Mouse (Mus musculus) neural tube, embryonic 11.5 days (tissue): ENCODE measurements around the gene Fat1. TPM values are rescaled to one million over a fixed set of nuclear protein-coding genes. Genes with fewer than 3 reads are reported as not detected.

Experiments
- ATAC-seq: fragments of 200-750 bp; cut with Nextera tagmentation; 2 replicates; pipeline ENCODE4 v1.8.0; 2017; ENCODE audit warnings: moderate number of reproducible peaks, mild to moderate bottlenecking, moderate TSS enrichment, moderate library complexity; ENCODE audit not compliant: insufficient read depth, low FRiP score, low TSS enrichment
- DNase-seq: peaks from one replicate; pipeline ENCODE4 v3.0.0-alpha.2; 2015; ENCODE audit warnings: low spot score
- H3K27ac ChIP-seq: fragments of 300-500 bp; sonication (generic); 2 replicates; pipeline ENCODE4 v1.5.1; 2014; ENCODE audit warnings: low read depth, mild to moderate bottlenecking, low read length
- H3K27me3 ChIP-seq: fragments of 300-500 bp; sonication (generic); 2 replicates; pipeline ENCODE4 v1.6.1; 2014; ENCODE audit warnings: mild to moderate bottlenecking, low read length, mixed read lengths; ENCODE audit not compliant: control insufficient read depth, insufficient read depth
- H3K36me3 ChIP-seq: fragments of 300-500 bp; sonication (generic); 2 replicates; pipeline ENCODE4 v1.6.1; 2014; ENCODE audit warnings: mild to moderate bottlenecking, low read length, moderate library complexity, mixed read lengths; ENCODE audit not compliant: control insufficient read depth, insufficient read depth
- H3K4me1 ChIP-seq: fragments of 300-500 bp; sonication (generic); 2 replicates; pipeline ENCODE4 v1.6.1; 2014; ENCODE audit warnings: low read length, mixed read lengths; ENCODE audit not compliant: control insufficient read depth, insufficient read depth
- H3K4me2 ChIP-seq: fragments of 300-500 bp; sonication (generic); 2 replicates; pipeline ENCODE4 v1.6.1; 2014; ENCODE audit warnings: low read depth, mild to moderate bottlenecking, moderate library complexity
- H3K4me3 ChIP-seq: fragments of 300-500 bp; sonication (generic); 2 replicates; pipeline ENCODE4 v1.5.1; 2014; ENCODE audit warnings: low read depth, low read length
- H3K9ac ChIP-seq: fragments of 300-500 bp; sonication (generic); 2 replicates; pipeline ENCODE4 v1.6.1; 2014; ENCODE audit warnings: mild to moderate bottlenecking, low read length
- H3K9me3 ChIP-seq: fragments of 300-500 bp; sonication (generic); 2 replicates; pipeline ENCODE4 v1.6.1; 2016; ENCODE audit warnings: low read length; ENCODE audit not compliant: control insufficient read depth
- WGBS: fragments of 180-500 bp; shearing (Covaris S2); extraction: QIAGEN DNeasy Blood & Tissue Kit; methylation state at CpG from one replicate; pipeline ENCODE4 v1.1.7; 2014; 5-methylcytosine and 5-hydroxymethylcytosine counted together
- polyA plus RNA-seq: library from polyadenylated mRNA; unstranded; fragments of >200 nt; fragmentation: Nextera tagmentation; extraction: Ambion mirVana; gene quantifications from 2 replicates; pipeline ENCODE4 v1.2.1, GENCODE M21; 2014

The Fat1 gene
- polyA plus RNA-seq, 1 experiment from 2014 or later = 23.3 TPM

GRCm38 (mm10) chr8:45004021-45004420 is 68.8 kb downstream of the Fat1 start:
- ATAC-seq = no peak
- H3K27ac ChIP-seq = no peak overlapping the region
- WGBS = 76% methylated on average over 3 of the region's 3 CpGs

DNA sequence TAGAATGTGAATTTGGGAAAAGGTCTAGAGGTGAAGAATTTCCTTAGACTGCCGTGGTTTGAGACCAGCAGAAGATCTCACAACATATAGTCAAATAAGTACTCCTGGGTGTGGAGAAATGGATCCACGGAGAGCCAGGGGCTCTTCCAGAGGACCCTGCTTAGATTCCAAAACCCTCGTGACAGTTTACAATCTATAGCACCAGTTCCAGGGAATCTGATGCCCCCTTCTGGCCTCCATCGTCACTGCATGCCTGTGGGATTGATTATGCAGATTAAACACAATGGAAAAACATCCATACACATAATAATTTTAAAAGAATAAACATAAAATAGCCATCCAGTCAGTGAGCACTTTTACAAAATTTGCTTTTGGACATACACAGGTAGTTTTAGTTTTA is 75.4 kb downstream of the Fat1 start:
- Histone ChIP-seq H3K27me3 (no peaks in the 10 kb centered on the region), H3K4me1 (no peaks in the 10 kb centered on the region), H3K9me3 (no peaks in the 10 kb centered on the region), H3K4me2 (no peak overlapping the region), H3K4me3 (no peak overlapping the region), H3K36me3 (peaks cover 5% of the 10 kb centered on the region), H3K9ac (no peak overlapping the region), H3K27ac (no peak overlapping the region)
- no peak for ATAC-seq
- DNase-seq = peak; percentile 60
- WGBS = 37% methylated on average over 4 of the region's 4 CpGs

More at GRCm38 (mm10) chr8:45004021-45004420, 68.8 kb downstream of the Fat1 start:
- Histone ChIP-seq H3K9ac (no peak overlapping the region), H3K4me3 (no peak overlapping the region), H3K4me2 (no peak overlapping the region), H3K27me3 (no peaks in the 10 kb centered on the region), H3K9me3 (no peaks in the 10 kb centered on the region), H3K36me3 (0 out of 2 replicates have a peak, but pooled peaks cover 2% of the 10 kb centered on the region), H3K4me1 (no peaks in the 10 kb centered on the region; the same call in 1 of the 2 replicates)
- no peak for DNase-seq

DNA sequence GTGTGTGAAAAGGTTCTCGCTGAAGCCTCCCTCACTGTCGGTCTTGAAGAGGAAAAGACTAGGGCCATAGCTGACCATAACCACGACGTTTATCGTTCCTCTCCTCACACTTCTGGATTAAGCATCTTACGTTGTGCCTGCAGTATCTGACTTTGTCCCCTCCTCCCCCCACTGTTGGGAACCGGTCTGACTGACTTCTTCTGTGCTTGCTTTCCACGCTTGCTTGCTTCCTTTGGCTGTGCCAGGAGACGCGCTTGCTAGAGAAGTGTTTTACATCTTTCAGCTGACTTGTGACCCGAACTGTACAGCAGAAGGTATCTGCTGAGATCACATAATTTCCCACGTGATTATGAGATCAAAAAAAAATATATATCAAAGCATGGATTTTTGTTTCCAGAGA is 76.5 kb downstream of the Fat1 start:
- no peak for ATAC-seq
- Histone ChIP-seq H3K36me3 (peaks cover 5% of the 10 kb centered on the region), H3K9me3 (no peaks in the 10 kb centered on the region), H3K27me3 (no peaks in the 10 kb centered on the region), H3K4me3 (no peak overlapping the region), H3K27ac (no peak overlapping the region), H3K4me2 (no peak overlapping the region), H3K4me1 (no peaks in the 10 kb centered on the region), H3K9ac (no peak overlapping the region)
- no peak for DNase-seq
- 93% methylated on average over 12 of the region's 12 CpGs for WGBS

GRCm38 (mm10) chr8:45013852-45014251 is 78.6 kb downstream of the Fat1 start:
- no peak overlapping the region for H3K9ac ChIP-seq
- H3K4me3 ChIP-seq = no peak overlapping the region
- no peaks in the 10 kb centered on the region for H3K4me1 ChIP-seq
- 91% methylated on average over 8 of the region's 8 CpGs for whole genome bisulfite sequencing
- ATAC-seq (no peak), DNase-seq (no peak)
- no peaks in the 10 kb centered on the region for H3K9me3 ChIP-seq
- H3K36me3 ChIP-seq = peaks cover 9% of the 10 kb centered on the region
- H3K27ac ChIP-seq = no peak overlapping the region
- no peak overlapping the region for H3K4me2 ChIP-seq
- no peaks in the 10 kb centered on the region for H3K27me3 ChIP-seq

GRCm38 (mm10) chr8:45014498-45015067 is 79.3 kb downstream of the Fat1 start:
- no peaks in the 10 kb centered on the region for H3K9me3 ChIP-seq
- H3K4me3 ChIP-seq = no peak overlapping the region
- no peaks in the 10 kb centered on the region for H3K27me3 ChIP-seq
- 91% methylated on average over 11 of the region's 11 CpGs for WGBS
- H3K4me1 ChIP-seq = no peaks in the 10 kb centered on the region
- no peak overlapping the region for H3K27ac ChIP-seq
- H3K9ac ChIP-seq = no peak overlapping the region
- no peak overlapping the region for H3K4me2 ChIP-seq
- no peak for ATAC-seq
- H3K36me3 ChIP-seq = peaks cover 9% of the 10 kb centered on the region
- DNase-seq = no peak

- Histone ChIP-seq H3K27ac (no peak overlapping the region), H3K9ac (no peak overlapping the region), H3K4me3 (no peak overlapping the region), H3K27me3 (no peaks in the 10 kb centered on the region), H3K36me3 (peaks cover 6% of the 10 kb centered on the region), H3K9me3 (no peaks in the 10 kb centered on the region), H3K4me2 (no peak overlapping the region), H3K4me1 (no peaks in the 10 kb centered on the region)
- DNase-seq = no peak
- WGBS = 82% methylated on average over 8 of the region's 8 CpGs
- no peak for ATAC-seq
Observed at GRCm38 (mm10) chr8:45015876-45016275, 80.6 kb downstream of the Fat1 start.

DNA sequence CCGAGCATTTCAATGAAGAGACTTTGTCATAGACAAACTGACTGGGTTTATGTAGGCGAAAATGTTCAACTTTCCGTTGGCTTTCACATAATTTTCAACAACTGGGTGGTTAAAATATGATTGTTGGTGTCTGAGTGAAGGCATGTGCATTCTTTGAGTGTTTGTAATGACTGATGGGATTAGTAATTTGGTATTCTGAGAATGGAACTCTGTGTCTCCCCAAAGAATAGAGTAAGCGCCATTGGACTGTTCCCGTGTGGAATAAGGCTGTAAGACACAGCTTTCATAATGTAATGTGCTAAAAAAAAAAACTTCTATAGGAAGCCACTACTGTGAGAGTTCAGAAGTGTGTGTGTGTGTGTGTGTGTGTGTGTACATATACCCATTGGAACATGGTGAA is 84.0 kb downstream of the Fat1 start:
- Histone ChIP-seq H3K27me3 (no peaks in the 10 kb centered on the region), H3K9me3 (peaks cover 2% of the 10 kb centered on the region; the same call in 1 of the 2 replicates), H3K9ac (no peak overlapping the region), H3K36me3 (peaks cover 21% of the 10 kb centered on the region), H3K27ac (no peak overlapping the region), H3K4me1 (no peaks in the 10 kb centered on the region), H3K4me2 (no peak overlapping the region), H3K4me3 (no peak overlapping the region)
- DNase-seq (no peak), ATAC-seq (no peak)
- 86% methylated on average over 5 of the region's 5 CpGs for WGBS

- H3K4me1 ChIP-seq = no peaks in the 10 kb centered on the region
- H3K4me2 ChIP-seq = no peak overlapping the region
- peaks cover 2% of the 10 kb centered on the region; the same call in 1 of the 2 replicates for H3K9me3 ChIP-seq
- WGBS = 86% methylated on average over 5 of the region's 5 CpGs
- no peaks in the 10 kb centered on the region for H3K27me3 ChIP-seq
- H3K4me3 ChIP-seq = no peak overlapping the region
- H3K9ac ChIP-seq = no peak overlapping the region
- DNase-seq = no peak
- no peak overlapping the region for H3K27ac ChIP-seq
- H3K36me3 ChIP-seq = peaks cover 31% of the 10 kb centered on the region
- no peak for ATAC-seq
Observed at GRCm38 (mm10) chr8:45021171-45021570, 85.9 kb downstream of the Fat1 start.

GRCm38 (mm10) chr8:45021911-45022665 is 86.8 kb downstream of the Fat1 start:
- 96% methylated on average over 21 of the region's 21 CpGs for WGBS

More at GRCm38 (mm10) chr8:45021911-45022665, 86.8 kb downstream of the Fat1 start:
- no peak for DNase-seq
- Histone ChIP-seq H3K4me2 (no peak overlapping the region), H3K4me3 (no peak overlapping the region), H3K36me3 (peaks cover 36% of the 10 kb centered on the region), H3K9me3 (peaks cover 2% of the 10 kb centered on the region; the same call in 1 of the 2 replicates), H3K27me3 (no peaks in the 10 kb centered on the region), H3K9ac (no peak overlapping the region), H3K27ac (no peak overlapping the region), H3K4me1 (no peaks in the 10 kb centered on the region)
- ATAC-seq = no peak
